Mouse (Mus musculus) c-Kit-positive CD71-positive TER-119-positive erythroid progenitor cells, embryonic 14.5 days (primary cell): ENCODE results near the gene Olfr479.
"Not testable (repeated sequence)": the region's sequence is repeated elsewhere in the genome, so short reads cannot be mapped to it uniquely, and the experiment has no call there.

Source experiments
- DNase-seq: peaks from one replicate; pipeline ENCODE4 v3.0.0-alpha.2; 2013; ENCODE audit warnings: low spot score

Gene Olfr479

DNA sequence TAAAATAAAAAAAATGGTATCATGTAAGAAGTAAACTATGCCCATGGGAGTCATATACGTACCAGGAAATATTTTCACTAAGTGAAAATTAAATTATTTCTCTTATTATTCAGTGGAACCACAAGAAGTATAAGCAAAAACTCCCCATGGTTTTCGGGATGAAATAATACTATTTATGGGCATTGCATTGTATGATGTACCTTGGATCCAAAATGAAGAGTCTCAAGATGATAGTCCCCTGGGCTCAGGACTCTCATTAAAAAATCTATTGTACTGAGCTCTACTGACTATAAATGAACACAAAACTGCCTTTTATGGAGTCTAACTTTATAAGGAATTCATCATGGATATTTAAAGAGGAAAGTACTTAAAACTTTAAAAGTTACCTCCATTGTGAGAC is at the start of gene Olfr479:
TSS of gene Olfr479 (plus strand) at position 301 of the 400 bp plus-strand sequence.
- DNase-seq: no peak

DNA sequence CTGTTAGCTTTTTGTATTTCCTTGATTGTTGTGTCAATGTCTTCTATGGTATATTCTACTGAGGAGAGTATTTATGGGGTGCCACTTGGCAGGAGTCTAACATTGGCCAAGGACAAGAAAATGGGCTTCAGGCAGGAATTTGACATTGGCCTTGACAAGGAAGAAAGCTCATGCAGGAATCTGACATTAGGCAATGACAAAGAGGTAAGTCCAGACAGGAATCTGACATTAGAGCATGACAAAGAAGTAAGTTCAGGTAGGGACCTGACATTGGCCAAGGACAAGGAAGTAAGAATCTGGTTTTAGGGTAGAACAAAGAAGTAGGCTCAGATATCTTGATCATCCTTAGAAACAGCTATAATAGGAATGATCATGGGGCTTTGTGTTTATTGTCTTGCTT is 36.2 kb upstream of the Olfr479 start:
- DNase-seq: not testable (repeated sequence)

DNA sequence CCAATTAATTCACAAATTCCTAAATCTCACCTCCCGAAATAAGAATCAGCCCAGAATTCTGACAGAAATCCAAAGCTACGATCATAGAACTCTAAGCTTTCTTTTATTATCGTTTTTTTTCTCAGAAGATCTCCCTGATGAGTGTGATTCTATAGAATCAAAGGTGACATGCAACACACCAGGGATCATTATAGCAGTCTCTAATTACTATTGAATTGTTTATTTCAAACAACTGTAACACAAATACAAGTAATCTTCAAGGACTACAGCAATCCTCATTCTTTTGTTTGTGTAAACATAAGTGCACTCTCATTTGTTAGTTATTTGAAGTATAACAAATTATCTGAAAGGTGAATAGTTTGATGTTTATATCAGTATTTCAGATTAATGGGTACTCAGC is 16.6 kb upstream of the Olfr479 start, which contains the start of gene Olfr478:
TSS of gene Olfr478 (minus strand) at position 101 of the 400 bp plus-strand sequence.
- no peak for DNase-seq

DNA sequence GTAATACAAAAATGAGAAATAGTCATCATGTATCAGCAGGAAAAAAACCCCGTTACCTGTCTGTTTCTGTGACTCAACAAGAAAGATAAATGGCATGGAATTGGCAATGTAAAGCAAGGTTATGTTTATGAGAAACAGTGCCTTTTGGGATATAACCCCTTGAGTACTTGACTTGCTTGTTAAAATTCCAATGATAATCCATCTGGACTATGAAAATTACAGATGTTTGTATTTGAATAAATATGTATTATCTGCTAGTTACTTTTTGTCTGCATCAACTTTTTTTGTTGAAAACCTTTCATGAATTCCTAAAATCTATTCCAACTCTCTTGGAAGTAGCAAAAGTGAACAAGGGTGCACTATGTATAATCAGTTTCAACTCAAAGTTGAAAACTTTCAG is 16.8 kb downstream of the Olfr479 start, which contains the start of gene Olfr480:
TSS of gene Olfr480 (minus strand) at position 101 of the 400 bp plus-strand sequence.
- no peak for DNase-seq

DNA sequence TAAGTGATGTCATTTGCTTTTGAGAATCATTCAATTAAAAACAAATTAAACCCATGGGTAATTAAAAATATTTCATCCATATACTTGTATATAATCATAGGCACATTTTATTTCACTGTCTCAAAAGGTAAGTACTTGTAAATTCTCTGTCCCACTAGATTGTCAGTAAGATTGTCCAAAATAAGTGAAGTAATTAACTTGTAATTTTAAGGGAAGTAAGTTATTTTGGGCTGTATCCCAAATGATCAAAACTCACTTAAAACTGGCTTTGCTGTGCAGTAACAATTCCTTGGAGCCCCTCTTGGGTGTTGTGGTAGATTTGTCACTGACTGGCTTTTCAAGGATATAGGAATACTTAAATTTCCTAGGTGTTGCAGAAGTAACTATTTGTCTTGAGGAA is 29.1 kb downstream of the Olfr479 start, which contains the start of gene Olfr481:
TSS of gene Olfr481 (plus strand) at position 301 of the 400 bp plus-strand sequence.
- no peak for DNase-seq

DNA sequence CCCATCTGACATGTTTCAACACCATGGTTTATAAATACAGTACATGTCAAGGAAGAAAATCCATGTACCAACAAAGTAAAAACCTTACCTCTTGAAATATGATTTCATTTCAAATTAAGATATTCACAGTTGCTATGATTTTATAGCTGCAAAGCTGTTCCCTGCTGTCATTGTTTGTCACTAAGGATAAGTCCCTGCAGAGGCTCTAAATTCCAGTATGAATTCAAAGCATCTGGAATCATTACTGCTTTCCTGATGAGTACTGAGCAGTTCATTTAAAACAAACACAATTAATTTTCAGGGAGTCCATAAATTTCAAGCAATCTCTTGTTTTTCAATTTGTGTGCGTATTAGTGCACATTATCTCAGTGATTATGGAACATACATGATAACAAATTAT is 47.0 kb downstream of the Olfr479 start, which contains the start of gene Olfr482:
TSS of gene Olfr482 (minus strand) at position 101 of the 400 bp plus-strand sequence.
- DNase-seq: no peak

DNA sequence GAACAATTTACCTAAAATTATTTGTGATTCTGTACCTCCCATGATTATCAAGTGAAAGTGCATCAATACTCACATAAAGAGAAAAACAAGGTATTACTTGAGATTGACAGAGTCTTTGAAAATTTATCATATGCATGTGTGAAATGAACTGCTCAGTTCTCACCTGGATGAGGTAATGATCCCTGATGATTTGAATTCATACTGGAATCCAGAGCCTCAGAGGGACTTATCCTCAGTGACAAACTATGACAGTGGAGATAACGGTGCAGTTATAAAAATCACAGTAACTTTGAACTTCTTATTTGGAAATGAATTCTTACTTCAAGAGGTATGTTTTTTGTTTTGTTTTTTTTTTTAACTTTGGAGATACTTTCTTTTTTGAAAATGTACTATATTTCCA is 50.1 kb downstream of the Olfr479 start, which contains the start of gene Olfr483:
TSS of gene Olfr483 (plus strand) at position 301 of the 400 bp plus-strand sequence.
- no peak for DNase-seq
